Mouse (Mus musculus): ENCODE measurements around the gene Snrpa.
"Not testable (repeated sequence)": the region's sequence is repeated elsewhere in the genome, so short reads cannot be mapped to it uniquely, and the experiment has no call there.

The Snrpa gene

GRCm38 (mm10) chr7:27195681-27196611 is at the start of gene Snrpa, which contains the start of gene BC024978:
Gene Snrpa (minus strand): TSS chr7:27196271.
Gene BC024978 (plus strand): TSS chr7:27195781.
- in situ Hi-C loops (cut with MboI, MseI) = loop anchor here (25.0 kb wide), 2 partner anchors 1509 to 1934 kb away; partner anchors contain the start of genes B9d2, Cic, Erf and Tgfb1

DNA sequence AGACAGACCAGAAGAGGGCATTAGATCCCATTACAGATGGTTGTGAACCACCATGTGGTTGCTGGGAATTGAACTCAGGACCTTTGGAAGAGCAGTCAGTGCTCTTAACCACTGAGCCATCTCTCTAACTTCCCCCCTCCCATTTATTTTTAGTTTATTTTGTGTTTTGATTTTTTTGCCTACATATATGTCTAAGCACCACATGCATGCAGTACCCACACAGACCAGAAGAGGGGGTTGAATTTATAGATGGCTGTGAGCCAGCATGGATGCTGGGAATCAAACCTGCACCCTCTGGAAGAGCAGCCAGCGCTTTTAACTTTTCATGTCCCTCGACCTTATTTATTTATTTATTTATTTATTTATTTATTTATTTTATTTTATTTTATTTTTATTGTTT is 48.0 kb upstream of the Snrpa start:
- in situ Hi-C loops (cut with MboI, MseI) = not testable (repeated sequence)

- in situ Hi-C loops (cut with MboI, MseI) = no loop called here
Observed at GRCm38 (mm10) chr7:27243211-27243610, 47.1 kb upstream of the Snrpa start.

GRCm38 (mm10) chr7:27238568-27238967 is 42.5 kb upstream of the Snrpa start:
- in situ Hi-C loops (cut with MboI, MseI) = no loop called here

DNA sequence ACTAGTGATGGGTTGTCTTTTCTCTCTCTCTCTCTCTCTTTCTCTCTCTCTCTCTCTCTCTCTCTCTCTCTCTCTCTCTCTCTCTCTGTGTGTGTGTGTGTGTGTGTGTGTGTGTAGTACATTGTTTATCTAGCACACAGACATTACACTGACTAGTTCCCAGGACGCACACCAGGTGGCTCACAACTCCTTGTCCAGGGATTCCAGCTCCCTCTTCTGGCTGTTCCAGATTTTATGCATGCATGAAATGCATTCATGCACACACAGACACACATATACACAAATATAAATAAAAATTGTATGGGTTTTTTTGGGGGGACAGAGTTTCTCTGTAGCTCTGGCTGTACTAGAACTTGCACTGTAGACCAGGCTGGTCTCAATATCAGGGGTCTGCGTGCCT is 41.5 kb upstream of the Snrpa start:
- in situ Hi-C loops (cut with MboI, MseI) = no loop called here

- in situ Hi-C loops (cut with MboI, MseI) = no loop called here
Observed at GRCm38 (mm10) chr7:27235726-27236125, 39.7 kb upstream of the Snrpa start.

DNA sequence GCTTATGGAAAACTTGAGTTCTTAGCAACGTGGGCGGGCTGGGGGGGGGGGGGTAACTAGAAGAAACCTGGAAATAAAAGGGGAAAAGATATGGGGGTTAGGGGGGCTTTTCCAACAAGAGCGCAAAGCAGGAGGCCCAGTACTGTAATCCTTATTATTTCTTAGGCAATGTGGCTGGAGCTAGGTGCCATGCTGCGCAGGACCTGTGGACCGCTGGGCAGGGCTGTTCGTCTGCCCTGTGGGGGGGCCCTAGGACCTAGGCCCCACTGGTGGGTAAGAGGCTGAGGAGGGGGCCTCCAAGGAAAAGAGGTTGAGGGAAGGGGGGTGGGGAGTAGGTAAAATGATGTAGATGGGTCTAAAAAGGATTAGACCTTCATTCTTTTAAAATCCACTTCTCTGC is 37.2 kb upstream of the Snrpa start:
- in situ Hi-C loops (cut with MboI, MseI) = loop anchor here (5.0 kb wide), 1 partner anchor 41 kb away; no protein-coding TSS in a partner anchor

DNA sequence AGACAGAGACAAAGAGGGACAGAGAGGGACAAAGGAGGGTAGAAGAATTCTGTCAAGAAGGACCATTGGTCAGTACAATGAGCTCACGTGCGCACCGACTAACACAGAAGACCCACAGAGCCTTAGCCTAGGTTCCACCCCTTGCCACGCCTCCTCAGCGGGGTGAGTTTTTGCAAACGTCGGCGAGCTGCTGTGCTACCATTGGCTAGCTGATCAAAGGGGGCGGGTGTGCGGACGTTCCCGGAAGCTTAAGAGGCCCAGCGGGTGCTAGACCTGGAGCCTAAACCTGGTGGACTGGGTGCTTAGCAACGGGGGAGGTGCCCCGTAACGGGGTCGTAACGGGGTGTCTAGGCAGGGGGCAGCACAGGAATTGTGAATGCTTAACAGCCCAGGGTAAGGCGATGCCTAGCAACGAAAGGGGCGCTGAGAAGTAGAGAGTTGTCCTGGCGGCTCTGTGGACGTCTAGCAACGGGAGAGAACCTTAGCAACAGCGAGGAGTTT is 36.8 kb upstream of the Snrpa start, which contains the start of gene Coq8b:
Coq8b (plus strand) TSS at position 243 of the 501 bp plus-strand sequence.
- in situ Hi-C loops (cut with MboI, MseI) = loop anchor here (5.0 kb wide), 1 partner anchor 41 kb away; no protein-coding TSS in a partner anchor

- in situ Hi-C loops (cut with MboI, MseI) = loop anchor here (5.0 kb wide), 1 partner anchor 40 kb away; no protein-coding TSS in a partner anchor
Observed at GRCm38 (mm10) chr7:27231693-27232331, 35.7 kb upstream of the Snrpa start.

- in situ Hi-C loops (cut with MboI, MseI) = loop anchor here (5.0 kb wide), 1 partner anchor 38 kb away; no protein-coding TSS in a partner anchor
Observed at GRCm38 (mm10) chr7:27230781-27231180, 34.7 kb upstream of the Snrpa start.

DNA sequence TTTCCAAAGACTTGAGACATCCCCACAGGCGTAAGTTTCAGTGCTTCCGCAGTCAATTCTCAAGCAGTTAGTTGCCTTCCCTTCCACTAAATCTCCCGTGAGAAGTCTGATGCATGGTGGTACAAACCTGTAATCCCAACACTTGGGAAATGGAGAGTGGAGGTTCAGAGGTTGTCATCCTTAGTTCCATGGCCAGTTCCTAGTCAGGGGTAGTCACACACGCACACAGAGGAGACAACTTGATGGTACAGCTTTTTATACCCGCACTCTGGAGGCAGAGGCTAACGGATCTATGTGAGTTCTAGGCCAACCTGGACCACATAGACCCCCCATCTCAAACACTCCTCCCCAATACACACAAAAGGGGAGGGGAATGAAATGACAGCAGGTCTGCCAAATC is 32.8 kb upstream of the Snrpa start:
- in situ Hi-C loops (cut with MboI, MseI) = no loop called here

GRCm38 (mm10) chr7:27228281-27228821 is 32.3 kb upstream of the Snrpa start, which contains the start of gene Itpkc:
Gene Itpkc (minus strand): TSS chr7:27228661.
- in situ Hi-C loops (cut with MboI, MseI) = no loop called here

DNA sequence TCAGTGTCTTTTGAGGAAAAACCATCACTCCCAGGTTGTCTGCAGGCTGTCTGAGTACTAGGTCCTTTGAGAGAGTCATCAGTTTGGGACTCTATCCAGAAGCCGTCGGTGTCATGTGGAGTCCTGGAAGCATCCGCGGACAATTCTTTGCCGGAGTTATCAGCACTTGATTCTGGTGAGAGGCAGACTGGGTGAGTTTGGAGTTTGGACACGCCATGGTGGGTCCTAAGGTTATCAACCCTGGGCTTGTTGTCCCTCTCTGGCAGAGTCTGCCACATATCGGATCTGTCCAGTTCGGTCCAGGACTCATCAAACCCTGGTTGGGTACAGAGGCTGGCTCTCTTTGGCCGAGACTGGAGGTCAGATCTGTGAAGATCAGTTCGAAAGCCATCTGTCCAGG is 31.6 kb upstream of the Snrpa start:
- in situ Hi-C loops (cut with MboI, MseI) = no loop called here

- in situ Hi-C loops (cut with MboI, MseI) = no loop called here
Observed at GRCm38 (mm10) chr7:27227276-27227675, 31.2 kb upstream of the Snrpa start.

DNA sequence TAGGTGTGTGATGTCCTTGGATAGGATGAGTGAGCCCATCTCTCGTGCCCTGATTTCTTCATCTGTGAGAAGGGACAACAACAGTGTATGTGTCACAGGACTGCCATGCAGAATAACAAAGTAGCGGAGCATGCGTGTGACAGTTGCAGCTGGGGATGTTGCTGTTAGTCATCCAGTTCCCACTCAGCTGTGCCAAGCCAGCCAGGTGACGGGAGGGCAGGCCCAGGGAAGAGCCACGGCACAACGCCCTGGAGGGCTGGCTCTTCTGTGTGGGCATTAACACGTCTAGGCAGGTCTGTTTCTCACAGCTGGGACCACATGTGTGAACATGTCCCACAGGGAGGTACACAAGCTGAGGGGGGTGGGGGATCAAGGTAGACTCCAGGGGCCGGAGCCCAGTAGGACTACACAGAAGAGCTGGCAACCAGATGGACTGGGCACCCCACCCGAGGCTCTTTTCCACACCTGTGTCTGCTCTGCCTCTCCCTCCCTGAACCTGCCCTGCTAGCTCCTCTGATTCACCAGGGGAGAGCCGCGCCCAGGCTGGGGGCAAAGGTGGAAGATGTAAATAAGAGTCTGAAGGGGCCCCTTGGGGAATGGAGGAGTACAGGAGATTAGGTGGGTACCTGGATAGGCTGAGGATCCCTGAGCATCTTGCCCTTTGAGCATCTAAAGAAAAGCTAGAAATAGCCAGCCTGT is 29.0 kb upstream of the Snrpa start:
- in situ Hi-C loops (cut with MboI, MseI) = no loop called here

GRCm38 (mm10) chr7:27222538-27222937 is 26.5 kb upstream of the Snrpa start:
- in situ Hi-C loops (cut with MboI, MseI) = no loop called here

GRCm38 (mm10) chr7:27221939-27222338 is 25.9 kb upstream of the Snrpa start:
- in situ Hi-C loops (cut with MboI, MseI) = no loop called here

- in situ Hi-C loops (cut with MboI, MseI) = no loop called here
Observed at GRCm38 (mm10) chr7:27219937-27220336, 23.9 kb upstream of the Snrpa start.

DNA sequence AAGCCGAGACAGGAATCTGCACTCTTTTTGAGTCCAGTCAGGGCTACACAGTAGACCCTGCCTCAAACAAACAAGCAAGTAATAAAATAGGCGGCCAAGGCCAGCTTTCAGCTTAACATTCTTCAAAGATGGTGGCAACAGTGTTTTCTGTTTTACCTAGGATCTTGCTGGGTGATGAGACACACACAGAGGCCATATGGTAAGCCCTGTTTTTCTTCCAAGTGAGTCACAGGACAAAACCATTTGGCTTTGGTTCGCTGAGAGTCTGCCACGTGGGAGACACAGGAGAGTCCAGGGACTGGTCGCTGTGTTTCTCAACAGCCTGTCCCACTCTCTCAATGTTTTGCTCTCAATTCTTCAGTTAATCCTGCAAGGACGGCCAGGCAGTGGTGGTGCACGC is 22.5 kb upstream of the Snrpa start:
- in situ Hi-C loops (cut with MboI, MseI) = no loop called here

DNA sequence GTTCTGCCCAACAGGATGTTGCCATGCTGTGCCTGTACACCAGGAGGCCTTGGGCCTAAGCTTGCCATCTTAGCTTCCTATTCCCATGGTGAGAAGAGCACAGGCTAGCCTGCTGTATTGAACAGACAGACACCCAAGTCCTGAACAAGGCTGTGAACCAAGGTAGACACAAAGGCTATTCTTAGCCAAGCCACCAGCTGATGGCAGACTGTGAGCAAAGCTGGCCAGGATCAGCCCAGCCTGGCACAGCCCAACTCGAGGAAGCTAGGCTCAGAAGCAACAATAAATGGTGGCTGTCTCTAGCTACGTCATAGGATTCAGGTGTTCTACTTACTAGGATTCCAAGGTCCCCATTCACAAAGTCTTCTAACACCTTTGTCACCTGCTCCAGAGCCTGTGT is 16.6 kb upstream of the Snrpa start:
- in situ Hi-C loops (cut with MboI, MseI) = no loop called here
